Mouse (Mus musculus) MEL (cell line): ENCODE data around the gene Tmem269. TPM values are rescaled to one million over a fixed set of nuclear protein-coding genes. Genes with fewer than 3 reads are reported as not detected.

Experiments used
- DNase-seq: peaks from one replicate; pipeline ENCODE4 v3.0.0; 2011; ENCODE audit warnings: low read depth, low spot score
- H3K27ac ChIP-seq: 2 replicates; pipeline ENCODE4 v1.5.1; 2012; ENCODE audit warnings: low read depth, mild to moderate bottlenecking, control low read depth, low read length, moderate library complexity; ENCODE audit not compliant: control insufficient read depth
- H3K27me3 ChIP-seq, 2 experiments: fragments of 150-350 bp in 1 of 2; sonication (generic) in 1 of 2; 2 replicates each; pipeline ENCODE4 v1.6.1; 2012; ENCODE audit warnings: low read length in 2 of 2, mild to moderate bottlenecking in 2 of 2, improper control_type of control experiment in 1 of 2, moderate library complexity in 1 of 2; ENCODE audit not compliant: insufficient read depth in 2 of 2, control insufficient read depth in 1 of 2
- H3K36me3 ChIP-seq, 2 experiments: 2 replicates each; pipeline ENCODE4 v1.6.1; 2012 to 2014; ENCODE audit warnings: low read length in 2 of 2, improper control_type of control experiment in 1 of 2, inconsistent platforms in 1 of 2, mild to moderate bottlenecking in 1 of 2; ENCODE audit not compliant: insufficient read depth in 2 of 2, control insufficient read depth in 1 of 2
- H3K4me1 ChIP-seq, 2 experiments: fragments of 150-350 bp in 1 of 2; sonication (generic) in 1 of 2; 2 replicates each; pipeline ENCODE4 v1.6.1; 2012; ENCODE audit warnings: low read length in 2 of 2, improper control_type of control experiment in 1 of 2, mild to moderate bottlenecking in 1 of 2; ENCODE audit not compliant: insufficient read depth in 2 of 2, control insufficient read depth in 1 of 2
- H3K4me3 ChIP-seq, 2 experiments: fragments of 150-350 bp in 1 of 2; sonication (generic) in 1 of 2; 2 replicates each; pipeline ENCODE4 v1.5.1; 2012; ENCODE audit warnings: low read depth in 2 of 2, low read length in 2 of 2, mild to moderate bottlenecking in 2 of 2, moderate library complexity in 2 of 2, control low read depth in 1 of 2, improper control_type of control experiment in 1 of 2; ENCODE audit not compliant: control insufficient read depth in 1 of 2, insufficient read depth in 1 of 2
- H3K79me2 ChIP-seq: 2 replicates; pipeline ENCODE4 v1.6.1; 2012; ENCODE audit warnings: mild to moderate bottlenecking, low read length, moderate library complexity; ENCODE audit not compliant: control insufficient read depth, poor library complexity, insufficient read depth
- H3K9ac ChIP-seq: 2 replicates; pipeline ENCODE4 v1.6.1; 2012; ENCODE audit warnings: low read depth, mild to moderate bottlenecking, control low read depth, low read length, moderate library complexity; ENCODE audit not compliant: control insufficient read depth, poor library complexity, severe bottlenecking
- H3K9me3 ChIP-seq: fragments of 150-350 bp; sonication (generic); replicated peaks from 2 replicates; pipeline ENCODE4 v1.6.1; 2012; ENCODE audit warnings: mild to moderate bottlenecking, low read length, improper control_type of control experiment, moderate library complexity; ENCODE audit not compliant: insufficient read depth
- BHLHE40 ChIP-seq: IDR thresholded peaks from 2 replicates; pipeline ENCODE4 v1.6.1; 2012; ENCODE audit warnings: low read depth, mild to moderate bottlenecking, inconsistent platforms, low read length, improper control_type of control experiment, borderline replicate concordance
- CHD2 ChIP-seq: IDR thresholded peaks from 2 replicates; pipeline ENCODE4 v1.6.1; 2011; ENCODE audit warnings: low read length, improper control_type of control experiment
- CTCF ChIP-seq, 3 experiments: IDR thresholded peaks in 2 of 3; conservative IDR thresholded peaks in 1 of 3; 2 replicates each; pipeline ENCODE4 v1.5.1; 2011 to 2012; ENCODE audit warnings: low read length in 3 of 3, low read depth in 2 of 3, mild to moderate bottlenecking in 2 of 3, improper control_type of control experiment in 1 of 3, inconsistent platforms in 1 of 3, mixed read lengths in 1 of 3, moderate library complexity in 1 of 3; ENCODE audit not compliant: control insufficient read depth in 1 of 3, insufficient read depth in 1 of 3, poor library complexity in 1 of 3, severe bottlenecking in 1 of 3
- E2F4 ChIP-seq: IDR thresholded peaks from 2 replicates; pipeline ENCODE4 v1.6.1; 2011; ENCODE audit warnings: low read depth, low read length, improper control_type of control experiment, borderline replicate concordance
- EP300 ChIP-seq, 2 experiments: IDR thresholded peaks; 2 replicates each; pipeline ENCODE4 v1.6.1; 2011; ENCODE audit warnings: improper control_type of control experiment in 2 of 2, low read length in 2 of 2, low read depth in 1 of 2, mild to moderate bottlenecking in 1 of 2
- JUND ChIP-seq: IDR thresholded peaks from 2 replicates; pipeline ENCODE4 v1.6.1; 2011; ENCODE audit warnings: low read depth, mild to moderate bottlenecking, improper control_type of control experiment, low read length
- MAFK ChIP-seq: IDR thresholded peaks from 2 replicates; pipeline ENCODE4 v1.6.1; 2011; ENCODE audit warnings: low read depth, mild to moderate bottlenecking, low read length, improper control_type of control experiment, borderline replicate concordance
- MEF2A ChIP-seq: IDR thresholded peaks from 2 replicates; pipeline ENCODE4 v1.6.1; 2014; ENCODE audit warnings: low read depth, mild to moderate bottlenecking, inconsistent platforms, low read length, improper control_type of control experiment; ENCODE audit not compliant: poor library complexity, insufficient replicate concordance, severe bottlenecking; ENCODE audit errors: extremely low read depth
- MXI1 ChIP-seq: IDR thresholded peaks from 2 replicates; pipeline ENCODE4 v1.6.1; 2011; ENCODE audit warnings: mild to moderate bottlenecking, low read depth, low read length, improper control_type of control experiment
- MYB ChIP-seq: IDR thresholded peaks from 2 replicates; pipeline ENCODE4 v1.6.1; 2011; ENCODE audit warnings: mild to moderate bottlenecking, low read depth, low read length, improper control_type of control experiment
- MYC ChIP-seq: IDR thresholded peaks from 2 replicates; pipeline ENCODE4 v1.6.1; 2011; ENCODE audit warnings: low read depth, mild to moderate bottlenecking, low read length, improper control_type of control experiment, moderate library complexity
- NELFE ChIP-seq: IDR thresholded peaks from 2 replicates; pipeline ENCODE4 v1.6.1; 2011; ENCODE audit warnings: low read depth, low read length, improper control_type of control experiment
- POLR2A ChIP-seq, 2 experiments: IDR thresholded peaks; 2 replicates each; pipeline ENCODE4 v1.6.1; 2011 to 2012; ENCODE audit warnings: low read length in 2 of 2, mild to moderate bottlenecking in 2 of 2, control low read depth in 1 of 2, improper control_type of control experiment in 1 of 2, low read depth in 1 of 2, moderate library complexity in 1 of 2; ENCODE audit not compliant: control insufficient read depth in 1 of 2, insufficient read depth in 1 of 2, poor library complexity in 1 of 2
- POLR2AphosphoS2 ChIP-seq: IDR thresholded peaks from 2 replicates; pipeline ENCODE4 v1.6.1; 2011; ENCODE audit warnings: low read length, improper control_type of control experiment
- POLR2AphosphoS5 ChIP-seq: IDR thresholded peaks from 2 replicates; pipeline ENCODE4 v1.6.1; 2012; ENCODE audit warnings: low read depth, borderline replicate concordance, mild to moderate bottlenecking, inconsistent platforms, low read length, moderate library complexity, mixed read lengths
- RAD21 ChIP-seq: IDR thresholded peaks from 2 replicates; pipeline ENCODE4 v1.6.1; 2011; ENCODE audit warnings: mild to moderate bottlenecking, low read depth, low read length, improper control_type of control experiment
- RCOR1 ChIP-seq: IDR thresholded peaks from 2 replicates; pipeline ENCODE4 v1.6.1; 2012; ENCODE audit warnings: low read depth, mild to moderate bottlenecking, inconsistent platforms, low read length, improper control_type of control experiment
- SIN3A ChIP-seq: IDR thresholded peaks from 2 replicates; pipeline ENCODE4 v1.6.1; 2012; ENCODE audit warnings: low read length, improper control_type of control experiment, inconsistent platforms
- SMC3 ChIP-seq: IDR thresholded peaks from 2 replicates; pipeline ENCODE4 v1.6.1; 2011; ENCODE audit warnings: low read depth, low read length, improper control_type of control experiment
- TCF12 ChIP-seq: IDR thresholded peaks from 2 replicates; pipeline ENCODE4 v1.6.1; 2014; ENCODE audit warnings: low read depth, mild to moderate bottlenecking, inconsistent platforms, low read length, improper control_type of control experiment, moderate library complexity
- USF2 ChIP-seq, 2 experiments: IDR thresholded peaks; 2 replicates each; pipeline ENCODE4 v1.6.1; 2011 to 2012; ENCODE audit warnings: improper control_type of control experiment in 2 of 2, low read length in 2 of 2, borderline replicate concordance in 1 of 2, inconsistent platforms in 1 of 2, low read depth in 1 of 2, mild to moderate bottlenecking in 1 of 2; ENCODE audit not compliant: insufficient read depth in 1 of 2
- ZC3H11A ChIP-seq: IDR thresholded peaks from 2 replicates; pipeline ENCODE4 v1.6.1; 2012; ENCODE audit warnings: low read depth, mild to moderate bottlenecking, inconsistent platforms, low read length, improper control_type of control experiment
- ZKSCAN1 ChIP-seq: IDR thresholded peaks from 2 replicates; pipeline ENCODE4 v1.6.1; 2012; ENCODE audit warnings: low read depth, mild to moderate bottlenecking, inconsistent platforms, low read length, improper control_type of control experiment, moderate library complexity
- ZMIZ1 ChIP-seq: IDR thresholded peaks from 2 replicates; pipeline ENCODE4 v1.6.1; 2012; ENCODE audit warnings: low read depth, mild to moderate bottlenecking, inconsistent platforms, low read length, improper control_type of control experiment, moderate library complexity
- polyA plus RNA-seq, 2 experiments: library from polyadenylated mRNA; stranded (reverse) in 1 of 2; unstranded in 1 of 2; fragments of >175 nt in 1 of 2; fragments of >200 nt in 1 of 2; gene quantifications; 2 replicates each; pipeline versions ENCODE4 v1.2.1 to v1.2.4; 2012; ENCODE audit warnings: low replicate concordance in 2 of 2, low read depth in 1 of 2; ENCODE audit not compliant: insufficient read length in 2 of 2, insufficient read depth in 1 of 2, missing spikeins in 1 of 2
- total RNA-seq: library from RNA; depleted of rRNA; stranded (reverse); fragments of 300-350 nt; gene quantifications from 2 replicates; pipeline ENCODE4 v1.2.3, GENCODE M21; 2012

Gene Tmem269
- total and polyA plus RNA-seq, 3 experiments: 0.07 TPM; not detected in 2

DNA sequence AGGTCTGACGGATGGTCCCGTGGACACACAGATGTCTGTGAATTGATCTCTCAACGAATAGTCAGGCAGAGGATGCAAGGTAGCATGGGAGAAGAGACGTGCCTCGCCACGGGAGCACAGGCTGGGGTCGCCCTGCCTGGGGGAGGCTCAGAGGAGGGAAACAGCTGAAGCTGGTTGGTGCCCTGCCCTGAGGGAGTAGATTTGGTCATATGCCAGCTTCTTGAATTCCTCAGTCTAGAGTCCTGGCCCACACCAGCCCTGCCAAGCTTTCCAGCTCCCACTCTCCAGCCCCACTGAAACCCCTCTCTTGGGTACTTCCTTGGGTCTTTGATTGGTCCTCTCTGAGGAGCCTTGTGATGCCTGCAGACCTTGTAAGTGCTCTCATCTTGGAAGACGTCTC lies 1.4 kb downstream of the Tmem269 start:
- Histone ChIP-seq H3K79me2 (no peaks in the 10 kb centered on the region), H3K9me3 (no peaks in the 10 kb centered on the region), H3K4me3 (no peak overlapping the region), H3K36me3 (no peaks in the 10 kb centered on the region), H3K27ac (no peak overlapping the region), H3K4me1 (no peaks in the 10 kb centered on the region), H3K27me3 (no peaks in the 10 kb centered on the region; a peak in 1 of 4 replicates), H3K9ac (no peak overlapping the region)
- TF ChIP-seq MYC (no peak), ZKSCAN1 (no peak)
- DNase-seq: no peak

GRCm38 (mm10) chr4:119204672-119205071 lies 13.3 kb downstream of the Tmem269 start:
- Histone ChIP-seq H3K79me2 (no peaks in the 10 kb centered on the region), H3K27me3 (no peaks in the 10 kb centered on the region), H3K36me3 (no peaks in the 10 kb centered on the region), H3K27ac (no peak overlapping the region), H3K9me3 (no peaks in the 10 kb centered on the region), H3K4me1 (peaks cover 0 to 3% of the 10 kb centered on the region in 2 experiments; a peak in 1 of 4 replicates), H3K4me3 (no peak overlapping the region), H3K9ac (no peak overlapping the region)
- peak; percentile 82 for DNase-seq
- peak; percentile 94 for TF ChIP-seq ZC3H11A
- TF ChIP-seq SMC3: peak; percentile 98
- no peak for TF ChIP-seq POLR2A (IDR thresholded peaks at IDR 0.05; ENCODE audit: control insufficient read depth in 1 of 2, insufficient read depth in 1 of 2, low read depth in 1 of 2, low read length in 2 of 2, poor library complexity in 1 of 2)
- TF ChIP-seq RAD21: peak; percentile 97
- TF ChIP-seq SIN3A: peak; percentile 65; the same call in 1 of the 2 replicates
- TF ChIP-seq JUND: no peak
- TF ChIP-seq MAFK: no peak
- TF ChIP-seq CHD2: no peak
- TF ChIP-seq CTCF (IDR thresholded peaks at IDR 0.05 in 2 of 3, conservative IDR thresholded peaks at IDR 0.05 in 1 of 3; ENCODE audit: control insufficient read depth in 1 of 3, insufficient read depth in 1 of 3, low read depth in 2 of 3, low read length in 3 of 3, poor library complexity in 1 of 3, severe bottlenecking in 1 of 3): peak in 2 of 3 experiments; percentile 87 to 96; a peak in 5 of 6 replicates
- 0 out of 2 replicates have a peak, but pooled peaks have one; percentile 23 for TF ChIP-seq BHLHE40
- peak; percentile 64; the same call in 1 of the 2 replicates for TF ChIP-seq MYC

DNA sequence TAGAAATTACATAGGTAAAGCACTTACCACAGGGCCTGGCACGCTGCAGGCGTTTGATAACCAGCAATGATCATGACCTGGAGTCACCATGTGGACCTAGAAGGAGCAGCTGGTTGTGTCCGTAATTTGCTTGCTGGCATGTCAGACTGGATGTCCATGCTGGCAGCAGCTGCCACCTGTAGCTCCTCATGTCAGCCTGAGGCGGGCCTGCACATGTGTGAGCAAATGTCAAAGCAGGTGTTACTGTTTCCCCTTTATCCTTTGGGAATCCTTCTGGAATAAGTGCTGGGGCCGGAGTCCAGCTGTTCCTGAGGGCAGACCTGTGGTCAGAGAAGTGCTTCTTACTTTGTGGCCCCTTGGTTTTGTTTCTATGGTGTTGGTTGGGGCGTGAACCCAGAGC lies 19.9 kb downstream of the Tmem269 start:
- Histone ChIP-seq H3K36me3 (peaks cover 0 to 22% of the 10 kb centered on the region in 2 experiments; a peak in 2 of 4 replicates), H3K9me3 (no peaks in the 10 kb centered on the region), H3K4me1 (peaks cover 12 to 19% of the 10 kb centered on the region in 2 experiments), H3K27ac (no peak overlapping the region), H3K9ac (no peak overlapping the region), H3K4me3 (no peak overlapping the region), H3K79me2 (peaks cover 5% of the 10 kb centered on the region; the same call in 1 of the 2 replicates), H3K27me3 (no peaks in the 10 kb centered on the region)
- TF ChIP-seq MXI1: no peak
- no peak for TF ChIP-seq POLR2AphosphoS5
- no peak for TF ChIP-seq USF2 (IDR thresholded peaks at IDR 0.05; ENCODE audit: borderline replicate concordance in 1 of 2, insufficient read depth in 1 of 2, low read depth in 1 of 2, low read length in 2 of 2)
- no peak for TF ChIP-seq E2F4
- no peak for TF ChIP-seq RAD21
- TF ChIP-seq POLR2AphosphoS2: no peak
- TF ChIP-seq ZMIZ1: no peak
- no peak for TF ChIP-seq CHD2
- TF ChIP-seq MYB: no peak
- no peak for TF ChIP-seq RCOR1
- TF ChIP-seq TCF12: no peak
- TF ChIP-seq MEF2A: no peak
- TF ChIP-seq NELFE: no peak
- TF ChIP-seq EP300 (IDR thresholded peaks at IDR 0.05; ENCODE audit: low read depth in 1 of 2, low read length in 2 of 2): no peak
- no peak for TF ChIP-seq BHLHE40
- DNase-seq: no peak
